Mouse (Mus musculus): ENCODE data around the gene Acot6.

- TF ChIP-seq CTCF (IDR thresholded peaks at IDR 0.05; ENCODE audit: borderline replicate concordance, control insufficient read depth, extremely low read depth, insufficient read depth, low read length, poor library complexity) (no peak), POLR2A (IDR thresholded peaks at IDR 0.05; ENCODE audit: control insufficient read depth, extremely low read depth, insufficient read depth, low read length, poor library complexity) (no peak)
Observed at GRCm38 (mm10) chr12:84156210-84156609, 55.8 kb downstream of the Acot6 start.
